Mouse (Mus musculus) megakaryocyte, embryonic 14.5 days (primary cell): Measurements from ENCODE around the gene Tmem108. TPM values are rescaled to one million over a fixed set of nuclear protein-coding genes. Genes with fewer than 3 reads are reported as not detected.
"Not testable (repeated sequence)": the region's sequence is repeated elsewhere in the genome, so short reads cannot be mapped to it uniquely, and the experiment has no call there.

Experiments used
- H3K27me3 ChIP-seq: replicated peaks from 2 replicates; pipeline ENCODE3; 2012; ENCODE audit warnings: inconsistent platforms
- H3K36me3 ChIP-seq: replicated peaks from 2 replicates; pipeline ENCODE3; 2012; ENCODE audit warnings: low read length, inconsistent platforms, mixed read lengths
- H3K4me1 ChIP-seq: 2 replicates; pipeline ENCODE4 v1.6.1; 2012; ENCODE audit warnings: inconsistent platforms
- H3K4me3 ChIP-seq: replicated peaks from 2 replicates; pipeline ENCODE3; 2012; ENCODE audit warnings: moderate library complexity, mild to moderate bottlenecking, inconsistent platforms
- H3K9me3 ChIP-seq: 2 replicates; pipeline ENCODE4 v1.6.1; 2012; ENCODE audit warnings: inconsistent platforms
- FLI1 ChIP-seq: IDR thresholded peaks from 2 replicates; pipeline ENCODE4 v1.6.1; 2012; ENCODE audit warnings: low read length, inconsistent platforms, mixed read lengths
- GATA1 ChIP-seq: IDR thresholded peaks from 3 replicates; pipeline ENCODE4 v1.6.1; 2012; ENCODE audit warnings: mixed read lengths, low read length, inconsistent platforms, borderline replicate concordance
- polyA plus RNA-seq: library from polyadenylated mRNA; stranded (reverse); fragments of >175 nt; gene quantifications from 2 replicates; pipeline ENCODE4 v1.2.3, GENCODE M21; 2012; ENCODE audit warnings: low replicate concordance; ENCODE audit not compliant: insufficient read depth

Gene Tmem108
- polyA plus RNA-seq, 1 experiment: 0.23 TPM

DNA sequence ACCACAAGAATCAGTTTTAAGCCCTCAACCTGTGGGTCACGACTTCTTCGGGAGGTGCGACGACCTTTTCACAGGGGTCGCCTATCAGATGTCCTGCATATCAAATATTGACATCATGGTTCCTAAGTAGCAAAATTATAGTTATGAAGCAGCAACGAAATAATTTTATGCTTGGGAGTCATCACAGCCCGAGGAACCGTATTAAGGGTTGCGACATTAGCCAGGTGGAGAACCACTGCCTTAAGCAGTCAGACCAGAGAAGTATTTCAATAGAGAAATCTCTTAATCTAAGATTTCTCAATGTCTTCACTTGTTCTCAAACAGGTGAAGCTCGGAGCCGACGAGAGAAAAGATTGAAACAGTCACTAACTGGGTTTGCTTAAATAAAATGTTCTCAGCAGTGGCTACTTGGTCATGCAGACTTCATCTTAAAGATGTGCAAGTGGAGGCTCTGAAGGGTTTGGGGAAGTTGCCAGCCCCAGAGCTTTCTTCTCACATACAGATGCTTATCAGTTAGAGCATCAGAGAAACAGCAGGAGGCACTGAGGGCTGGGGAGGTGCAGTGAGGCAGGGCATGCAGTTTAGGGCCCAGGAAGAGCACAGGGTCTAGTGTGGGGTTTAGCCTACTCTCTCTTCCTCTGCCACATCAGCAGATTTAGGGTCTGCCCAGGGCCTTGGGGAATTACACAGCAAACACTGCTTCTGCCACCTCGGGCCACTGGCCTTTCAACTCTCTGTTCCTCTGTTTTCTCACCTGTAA is 85.7 kb downstream of the Tmem108 start:
- Histone ChIP-seq H3K9me3 (peaks cover 10% of the 10 kb centered on the region), H3K27me3 (peaks cover 4% of the 10 kb centered on the region), H3K36me3 (no peaks in the 10 kb centered on the region), H3K4me1 (peaks cover 7% of the 10 kb centered on the region; the same call in 1 of the 2 replicates), H3K4me3 (no peak overlapping the region)
- no peak for TF ChIP-seq FLI1
- no peak for TF ChIP-seq GATA1

- Histone ChIP-seq H3K27me3 (peaks cover 6% of the 10 kb centered on the region), H3K36me3 (no peaks in the 10 kb centered on the region), H3K4me3 (no peak overlapping the region), H3K4me1 (no peaks in the 10 kb centered on the region; the same call in 1 of the 2 replicates), H3K9me3 (peaks cover 27% of the 10 kb centered on the region)
- TF ChIP-seq FLI1 (no peak), GATA1 (no peak)
Measured at GRCm38 (mm10) chr9:103672881-103673280, 88.8 kb downstream of the Tmem108 start.

DNA sequence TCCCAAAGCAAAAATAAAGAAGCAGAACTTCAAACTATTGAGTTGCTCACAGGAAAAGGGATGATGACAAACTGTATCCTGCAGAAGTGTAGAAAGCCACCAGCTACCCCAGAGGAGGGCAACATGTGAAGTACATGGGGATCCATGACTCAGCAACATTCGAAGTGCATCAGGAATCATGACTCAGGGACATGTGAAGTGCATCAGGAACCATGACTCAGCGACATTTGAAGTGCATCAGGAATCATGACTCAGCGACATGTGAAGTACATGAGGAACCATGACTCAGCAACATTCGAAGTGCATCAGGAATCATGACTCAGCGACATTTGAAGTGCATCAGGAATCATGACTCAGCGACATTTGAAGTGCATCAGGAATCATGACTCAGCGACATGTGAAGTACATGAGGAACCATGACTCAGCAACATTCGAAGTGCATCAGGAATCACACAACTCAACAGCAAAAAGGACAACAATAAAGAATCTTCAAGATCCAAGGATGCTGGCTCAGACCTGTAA is 91.0 kb downstream of the Tmem108 start:
- H3K4me1 ChIP-seq, H3K36me3 ChIP-seq, H3K27me3 ChIP-seq: not testable (repeated sequence)
- Histone ChIP-seq H3K9me3 (peaks cover 34% of the 10 kb centered on the region), H3K4me3 (peak overlapping the region; percentile 16)

- no peak overlapping the region for H3K4me3 ChIP-seq
- H3K4me1 ChIP-seq: no peaks in the 10 kb centered on the region
- no peak for TF ChIP-seq FLI1
- TF ChIP-seq GATA1: no peak
- H3K27me3 ChIP-seq: peaks cover 2% of the 10 kb centered on the region
- H3K36me3 ChIP-seq: no peaks in the 10 kb centered on the region
- H3K9me3 ChIP-seq: peaks cover 37% of the 10 kb centered on the region
Measured at GRCm38 (mm10) chr9:103668830-103669229, 92.8 kb downstream of the Tmem108 start.

- Histone ChIP-seq H3K4me3 (no peak overlapping the region), H3K36me3 (no peaks in the 10 kb centered on the region), H3K9me3 (peaks cover 35% of the 10 kb centered on the region), H3K4me1 (no peaks in the 10 kb centered on the region), H3K27me3 (peaks cover 2% of the 10 kb centered on the region)
- no peak for TF ChIP-seq GATA1
- no peak for TF ChIP-seq FLI1
Measured at GRCm38 (mm10) chr9:103665817-103666216, 95.8 kb downstream of the Tmem108 start.

- Histone ChIP-seq H3K36me3 (no peaks in the 10 kb centered on the region), H3K9me3 (peaks cover 25% of the 10 kb centered on the region), H3K27me3 (peaks cover 2% of the 10 kb centered on the region), H3K4me1 (0 out of 2 replicates have a peak, but pooled peaks cover 3% of the 10 kb centered on the region), H3K4me3 (no peak overlapping the region)
- no peak for TF ChIP-seq GATA1
- no peak for TF ChIP-seq FLI1
Measured at GRCm38 (mm10) chr9:103664151-103664550, 97.5 kb downstream of the Tmem108 start.

GRCm38 (mm10) chr9:103661873-103662272 is 99.8 kb downstream of the Tmem108 start:
- H3K4me1 ChIP-seq: 0 out of 2 replicates have a peak, but pooled peaks cover 3% of the 10 kb centered on the region
- no peak overlapping the region for H3K4me3 ChIP-seq
- H3K36me3 ChIP-seq: no peaks in the 10 kb centered on the region
- peaks cover 4% of the 10 kb centered on the region for H3K27me3 ChIP-seq
- H3K9me3 ChIP-seq: peaks cover 18% of the 10 kb centered on the region
- no peak for TF ChIP-seq FLI1

- Histone ChIP-seq H3K9me3 (peaks cover 9% of the 10 kb centered on the region), H3K4me3 (no peak overlapping the region), H3K36me3 (no peaks in the 10 kb centered on the region), H3K27me3 (peaks cover 4% of the 10 kb centered on the region), H3K4me1 (0 out of 2 replicates have a peak, but pooled peaks cover 3% of the 10 kb centered on the region)
- no peak for TF ChIP-seq FLI1
- no peak for TF ChIP-seq GATA1
Measured at GRCm38 (mm10) chr9:103657981-103658380, 103.7 kb downstream of the Tmem108 start.

DNA sequence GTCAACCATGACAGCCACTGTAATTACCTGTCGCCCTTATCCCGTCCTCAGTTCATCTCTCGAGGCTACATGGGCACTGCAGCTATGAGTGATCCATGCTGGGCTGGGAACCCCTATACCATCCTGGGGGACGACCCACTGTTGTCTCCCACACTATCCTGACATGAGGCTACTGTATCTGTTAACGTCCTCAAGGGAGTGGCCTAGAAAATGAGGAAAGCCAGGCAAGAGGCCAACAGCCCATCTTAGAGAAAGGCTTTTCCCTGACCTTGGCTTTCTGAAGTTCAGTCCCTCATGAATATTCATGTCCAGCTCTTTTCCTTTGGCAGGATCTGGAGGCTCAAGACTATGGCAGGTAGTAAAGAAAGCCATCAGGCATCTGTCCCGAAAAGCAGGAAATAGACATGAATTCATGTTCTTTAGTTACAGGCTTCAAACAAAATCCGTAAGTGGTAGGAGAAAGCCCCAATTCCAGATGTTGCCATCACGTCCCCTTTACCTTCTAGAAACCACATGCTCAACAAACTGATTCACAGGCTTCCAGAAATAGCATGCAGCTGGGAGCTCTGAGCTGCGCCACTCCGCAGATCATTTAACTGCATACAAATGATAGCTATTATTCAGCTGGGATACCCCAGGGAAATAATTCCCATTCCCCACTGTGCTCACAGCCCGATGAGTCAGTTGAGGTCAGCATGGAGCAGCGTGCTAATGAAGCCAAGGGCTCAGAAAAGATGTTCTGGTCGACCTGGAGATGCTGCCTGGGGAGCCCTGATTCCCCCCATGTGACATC is 104.3 kb downstream of the Tmem108 start:
- Histone ChIP-seq H3K4me3 (no peak overlapping the region), H3K4me1 (0 out of 2 replicates have a peak, but pooled peaks cover 3% of the 10 kb centered on the region), H3K36me3 (no peaks in the 10 kb centered on the region), H3K27me3 (peaks cover 4% of the 10 kb centered on the region), H3K9me3 (peaks cover 14% of the 10 kb centered on the region)
- TF ChIP-seq FLI1: no peak
- TF ChIP-seq GATA1: no peak

GRCm38 (mm10) chr9:103653995-103654587 is 107.5 kb downstream of the Tmem108 start:
- TF ChIP-seq GATA1 (no peak), FLI1 (no peak)
- Histone ChIP-seq H3K36me3 (no peaks in the 10 kb centered on the region), H3K9me3 (peaks cover 21% of the 10 kb centered on the region), H3K4me1 (peaks cover 4% of the 10 kb centered on the region; the same call in 1 of the 2 replicates), H3K4me3 (no peak overlapping the region), H3K27me3 (peaks cover 4% of the 10 kb centered on the region)
